In the genomic region with DNA sequence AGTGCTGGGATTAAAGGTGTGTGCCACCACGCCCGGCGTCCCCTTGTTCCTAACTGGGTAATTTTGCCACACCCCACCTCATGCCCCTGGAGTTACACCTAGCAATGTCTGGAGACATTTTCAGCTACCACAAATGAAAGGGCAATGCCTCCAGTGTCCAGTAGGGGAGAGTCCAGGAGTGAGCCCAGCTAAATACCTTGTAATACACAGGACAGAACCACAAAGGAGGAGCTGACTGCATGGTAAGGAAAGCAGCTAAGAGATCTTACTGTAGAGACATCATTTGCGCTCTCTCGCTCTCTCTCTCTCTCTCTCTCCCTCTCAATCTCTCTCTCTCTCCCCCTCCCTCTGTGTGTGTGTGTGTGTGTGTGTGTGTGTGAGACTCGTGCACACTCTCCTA, we compare ENCODE assay signal across 8 mouse cellular contexts.
DNase-seq lines count a peak whose midpoint lies in the region; ATAC-seq and TF ChIP-seq lines count a peak whose summit lies in the region.

No protein-coding gene starts in this region.

- H3K27me3 ChIP-seq in kidney, adult 2 months (replicated peaks; ENCODE audit: control insufficient read depth, insufficient read depth, low read length): no peaks in the 10 kb centered on the region
- H3K27me3 ChIP-seq in kidney, embryonic 15.5 days: peaks cover 24% of the 10 kb centered on the region
- peaks cover 2% of the 10 kb centered on the region; the same call in 1 of the 2 replicates for H3K27me3 ChIP-seq in thymus, adult 2 months (ENCODE audit: control insufficient read depth, insufficient read depth, low read length)

- H3K36me3 ChIP-seq in kidney, adult 2 months (ENCODE audit: control insufficient read depth, insufficient read depth, low read length): no peaks in the 10 kb centered on the region
- no peaks in the 10 kb centered on the region for H3K36me3 ChIP-seq in kidney, embryonic 15.5 days
- no peaks in the 10 kb centered on the region for H3K36me3 ChIP-seq in thymus, adult 2 months (ENCODE audit: control insufficient read depth, insufficient read depth, low read length)

- ATAC-seq in kidney, embryonic 15.5 days (replicated peaks; ENCODE audit: low FRiP score): no peak

- H3K4me2 ChIP-seq in kidney, embryonic 15.5 days: no peak overlapping the region

- DNase-seq in kidney, adult 2 months: peak; percentile 59
- DNase-seq in WW6 (ENCODE audit: low read depth, low spot score): peak; percentile 16
- DNase-seq in embryo, embryonic 10 days (ENCODE audit: low spot score): peak; percentile 73
- DNase-seq in kidney, postnatal 10 days: peak; percentile 68
- DNase-seq in retina, postnatal 1 day: peak; percentile 65
- DNase-seq in layer of hippocampus, adult 18-20 months (ENCODE audit: low spot score in 2 of 2): no peak
- DNase-seq in thymus, adult 2 months: no peak

- TF ChIP-seq CTCF in kidney, adult 2 months (conservative IDR thresholded peaks at IDR 0.05; ENCODE audit: insufficient read depth, insufficient read length, low read depth, low read length): peak; percentile 76
- no peak for TF ChIP-seq CTCF in thymus, adult 2 months (IDR thresholded peaks at IDR 0.05; ENCODE audit: borderline replicate concordance, control insufficient read depth, extremely low read depth, insufficient read depth, low read length, poor library complexity)

- WGBS in kidney, adult 2 months: 68% methylated on average over 6 of the region's 6 CpGs
- WGBS in kidney, embryonic 15.5 days: 80% methylated on average over 6 of the region's 6 CpGs
- WGBS in thymus, adult 2 months: 91% methylated on average over 6 of the region's 6 CpGs

- TF ChIP-seq POLR2A in kidney, adult 2 months (IDR thresholded peaks at IDR 0.05; ENCODE audit: low read depth, low read length): no peak
- TF ChIP-seq POLR2A in thymus, adult 2 months (IDR thresholded peaks at IDR 0.05; ENCODE audit: control insufficient read depth, extremely low read depth, insufficient read depth, low read length, poor library complexity): no peak

- H3K4me3 ChIP-seq in kidney, adult 2 months (ENCODE audit: insufficient read depth, low read depth, low read length): no peak overlapping the region
- no peak overlapping the region for H3K4me3 ChIP-seq in kidney, embryonic 15.5 days (replicated peaks)
- H3K4me3 ChIP-seq in thymus, adult 2 months (ENCODE audit: control insufficient read depth, insufficient read depth, low read length): no peak overlapping the region

- no peak overlapping the region for H3K9ac ChIP-seq in kidney, embryonic 15.5 days

- H3K9me3 ChIP-seq in kidney, embryonic 15.5 days (replicated peaks): no peaks in the 10 kb centered on the region

- H3K4me1 ChIP-seq in kidney, adult 2 months (ENCODE audit: control insufficient read depth, insufficient read depth, low read length): peaks cover 28% of the 10 kb centered on the region
- H3K4me1 ChIP-seq in kidney, embryonic 15.5 days: peaks cover 39% of the 10 kb centered on the region
- no peaks in the 10 kb centered on the region; the same call in 1 of the 2 replicates for H3K4me1 ChIP-seq in thymus, adult 2 months (replicated peaks; ENCODE audit: control insufficient read depth, insufficient read depth, low read length)

- no peak overlapping the region for H3K27ac ChIP-seq in kidney, adult 2 months (ENCODE audit: insufficient read depth, low read depth, low read length)
- H3K27ac ChIP-seq in kidney, embryonic 15.5 days: no peak overlapping the region
- no peak overlapping the region for H3K27ac ChIP-seq in thymus, adult 2 months (ENCODE audit: control insufficient read depth, insufficient read depth, low read length)

Comparison
In these comparisons a context has a peak if more than half of its experiments do, and no peak if none do; other contexts are left out.
1. DNase-seq: peak in kidney, adult 2 months (single experiment), WW6 (single experiment), embryo, embryonic 10 days (single experiment), kidney, postnatal 10 days (single experiment) and retina, postnatal 1 day (single experiment); none in layer of hippocampus, adult 18-20 months (0 of 2) and thymus, adult 2 months (single experiment).